Mouse (Mus musculus): ENCODE results near the gene Sgsm2. TPM values are rescaled to one million over a fixed set of nuclear protein-coding genes. Genes with fewer than 3 reads are reported as not detected.

Sgsm2 gene
- polyA plus RNA-seq, 1 experiment = 8.3 TPM

DNA sequence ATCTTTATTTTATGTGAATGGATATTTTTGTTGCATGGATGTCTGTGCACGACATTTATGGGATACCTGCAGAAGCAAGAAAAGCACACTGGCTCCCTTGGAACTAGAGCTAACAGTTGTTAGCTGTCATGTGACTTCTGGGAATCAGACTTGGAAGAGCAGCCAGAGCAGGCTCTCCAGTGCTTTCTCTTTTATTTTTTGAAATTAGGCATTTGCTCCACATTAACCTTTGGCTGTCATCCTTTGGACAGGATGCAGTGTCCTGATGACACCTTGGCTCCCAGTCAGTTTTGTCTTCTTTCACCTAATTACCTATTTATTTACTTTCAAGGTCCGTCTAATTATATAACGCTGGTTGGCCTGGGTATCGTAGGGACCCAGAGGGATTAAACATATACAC is 2.2 kb downstream of the Sgsm2 start:
- WGBS = 62% methylated on average over 4 of the region's 4 CpGs
- no peak for DNase-seq (ENCODE audit: low read depth, low spot score)

DNA sequence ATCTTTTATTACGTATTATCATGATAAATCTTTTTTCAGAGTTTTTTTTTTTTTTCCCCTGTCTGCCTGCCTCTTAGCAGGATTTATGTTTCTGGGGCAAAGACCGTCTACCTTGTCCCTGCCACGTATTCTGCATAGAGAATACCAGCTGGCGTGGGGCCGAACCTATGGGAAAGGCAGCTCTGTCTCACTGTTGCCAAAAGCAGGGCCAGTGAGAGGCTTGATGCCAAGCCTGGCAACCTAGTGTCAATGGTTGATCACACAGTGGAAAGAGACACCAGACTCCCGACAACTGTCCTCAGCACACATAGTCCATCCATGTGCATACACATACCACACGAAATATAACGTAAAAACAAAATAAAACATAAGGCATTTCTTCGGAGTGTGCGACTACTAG is 13.8 kb downstream of the Sgsm2 start:
- no peak for DNase-seq (ENCODE audit: low read depth, low spot score)

DNA sequence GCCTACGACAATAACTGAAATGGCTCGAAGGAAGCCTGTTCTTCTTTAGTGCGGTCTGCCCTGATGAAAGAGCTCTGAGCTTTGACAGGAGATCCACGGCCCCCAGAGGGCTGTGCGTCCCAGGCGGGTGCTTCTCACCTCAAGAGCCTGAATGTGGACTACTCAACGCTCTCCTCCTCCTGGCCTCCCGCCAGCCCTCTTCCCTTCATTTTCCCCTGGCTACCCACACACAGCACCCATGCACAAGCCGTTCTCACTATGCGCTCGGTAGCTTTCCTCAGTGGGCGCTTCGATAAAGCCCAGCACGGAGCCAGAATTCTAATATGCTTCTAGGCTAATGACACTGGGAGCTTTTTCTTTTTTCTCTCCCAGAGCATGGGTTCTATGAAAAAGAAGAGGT is 14.9 kb downstream of the Sgsm2 start:
- no peak for DNase-seq (ENCODE audit: low read depth, low spot score)
- WGBS = 77% methylated on average over 14 of the region's 14 CpGs

More for the DNA sequence above, 13.8 kb downstream of the Sgsm2 start:
- 72% methylated on average over 10 of the region's 10 CpGs for WGBS

DNA sequence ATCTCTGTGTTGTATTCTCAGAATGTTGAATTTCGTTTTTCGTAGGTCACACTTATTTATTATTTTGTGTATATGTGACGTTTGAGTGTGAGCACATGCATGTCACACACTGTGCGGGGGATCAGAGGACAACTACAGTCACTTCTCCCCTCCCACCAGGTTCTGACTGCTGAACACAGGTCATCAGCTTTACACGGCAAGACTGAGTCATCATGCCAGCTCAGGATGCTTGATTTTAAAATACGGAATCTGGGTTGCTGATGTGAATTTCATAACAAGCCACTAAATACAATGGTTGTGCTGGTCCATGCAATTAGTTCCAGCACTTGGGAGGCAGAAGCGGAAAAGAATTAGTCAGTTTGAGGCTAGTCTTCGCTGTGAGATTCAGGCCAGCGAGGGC is 15.9 kb downstream of the Sgsm2 start:
- 79% methylated on average over 9 of the region's 9 CpGs for WGBS
- no peak for DNase-seq (ENCODE audit: low read depth, low spot score)

DNA sequence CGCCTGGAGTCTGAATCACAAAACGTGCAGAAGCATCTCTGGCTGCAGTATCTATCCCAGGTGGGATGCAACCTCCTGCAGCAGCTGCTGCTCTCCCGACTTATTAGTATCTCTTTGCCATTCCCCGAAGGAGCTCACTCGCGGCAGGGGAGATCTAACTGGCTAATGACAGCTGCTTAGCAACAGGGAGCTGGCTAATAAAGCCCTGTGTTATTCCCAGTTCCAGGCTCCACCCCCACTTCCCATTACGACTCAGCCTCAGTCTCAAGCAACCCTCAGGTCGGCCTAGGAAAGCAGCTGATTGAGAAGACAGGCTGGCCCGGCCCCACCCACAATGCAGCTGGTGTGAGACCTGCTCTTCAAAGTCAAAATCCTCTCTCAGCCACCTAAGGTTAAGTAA is 20.1 kb downstream of the Sgsm2 start:
- DNase-seq (ENCODE audit: low read depth, low spot score) = no peak
- 15% methylated on average over 9 of the region's 9 CpGs for WGBS

DNA sequence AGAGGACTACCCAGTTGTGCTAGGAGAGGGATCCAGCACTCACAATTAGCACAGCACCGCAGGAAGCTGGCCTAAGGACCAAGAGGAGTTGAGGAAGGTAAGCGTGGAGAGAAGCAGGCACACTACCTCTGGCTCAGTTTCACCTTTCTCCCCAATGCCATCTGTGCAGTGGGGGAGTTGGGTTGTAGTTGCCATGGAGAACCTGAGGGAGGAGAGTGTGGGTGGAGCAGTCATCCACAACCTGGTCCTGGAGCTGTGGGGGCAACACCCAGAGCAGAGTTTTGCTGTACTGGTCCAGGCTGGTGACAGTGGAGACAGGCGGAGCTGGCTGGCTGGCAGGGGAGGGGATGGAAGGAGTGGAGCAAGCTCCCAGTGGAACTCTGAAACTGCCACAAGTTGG is 22.2 kb downstream of the Sgsm2 start:
- 93% methylated on average over 3 of the region's 3 CpGs for WGBS
- no peak for DNase-seq (ENCODE audit: low read depth, low spot score)

DNA sequence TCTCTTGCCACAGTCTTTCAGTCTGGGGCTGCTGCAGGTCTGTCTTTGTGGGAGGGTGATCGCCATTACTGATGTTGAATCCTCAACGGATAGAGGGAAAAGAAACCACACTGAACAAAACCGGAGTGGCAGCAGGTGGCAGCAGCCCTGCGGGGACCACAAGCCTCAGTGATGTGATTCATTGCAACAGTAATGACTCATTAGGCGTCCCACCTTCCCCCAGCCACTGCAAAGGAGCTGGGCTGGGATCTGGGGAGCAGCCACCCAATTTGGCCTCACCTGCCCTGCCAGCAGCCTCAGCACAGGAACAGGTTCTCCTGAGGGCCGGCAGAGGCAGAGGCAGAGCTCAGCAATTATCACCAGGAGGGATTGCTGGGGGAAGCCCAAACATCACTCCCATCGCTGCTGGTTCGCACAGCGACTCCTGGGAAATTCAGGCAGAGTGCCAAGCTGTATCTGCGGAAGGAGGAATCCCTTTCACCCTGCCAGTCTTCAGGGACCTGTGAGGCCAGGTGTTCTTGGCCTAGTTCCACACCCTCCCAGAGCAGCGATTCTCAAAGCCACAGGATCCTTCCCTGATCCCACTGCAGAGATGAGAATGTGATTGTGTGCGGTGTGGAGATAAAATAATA is 25.8 kb downstream of the Sgsm2 start:
- no peak for DNase-seq (ENCODE audit: low read depth, low spot score)
- WGBS = 16% methylated on average over 12 of the region's 12 CpGs

DNA sequence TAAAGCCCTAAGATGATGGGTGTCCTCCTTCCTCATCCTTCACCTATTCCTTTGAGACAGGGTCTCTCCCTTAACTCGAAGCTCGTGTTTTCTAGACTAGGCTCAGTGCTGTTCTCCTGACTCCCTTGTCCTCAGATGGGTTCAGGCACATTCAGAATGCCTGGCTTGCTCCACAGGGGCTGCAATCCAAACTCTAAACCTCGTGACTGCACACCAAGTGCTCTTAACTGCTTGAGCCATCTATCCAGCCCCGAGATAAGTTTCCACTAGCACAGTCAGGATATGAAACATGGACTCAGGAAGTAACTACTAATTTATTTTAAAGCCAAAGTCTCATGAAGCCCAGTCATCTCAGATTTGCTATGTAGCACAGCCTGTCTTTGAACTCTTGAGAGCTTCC is 26.3 kb downstream of the Sgsm2 start:
- DNase-seq (ENCODE audit: low read depth, low spot score) = no peak

DNA sequence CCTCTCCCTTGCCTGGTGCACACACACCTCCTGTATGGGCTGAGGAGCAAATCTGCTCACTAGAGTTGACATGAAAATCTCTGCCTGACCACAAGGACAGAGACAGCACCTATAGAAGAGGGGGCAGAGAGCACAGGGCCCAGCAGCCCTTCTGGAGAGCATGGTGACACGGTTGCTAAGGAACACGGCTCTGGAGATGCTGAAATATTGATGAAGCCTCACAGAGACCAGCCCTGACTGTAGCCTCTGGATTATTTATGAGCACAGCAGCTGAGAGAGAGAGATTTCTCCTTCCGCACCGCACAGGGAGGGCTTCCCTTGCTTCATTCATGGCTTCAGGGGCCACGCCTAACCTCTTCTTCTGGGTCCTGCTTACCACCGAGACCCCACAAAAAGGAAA is 27.3 kb downstream of the Sgsm2 start:
- WGBS = 90% methylated on average over 6 of the region's 6 CpGs
- no peak for DNase-seq (ENCODE audit: low read depth, low spot score)

More for the DNA sequence above, 26.3 kb downstream of the Sgsm2 start:
- WGBS = 65% methylated on average over 4 of the region's 4 CpGs

DNA sequence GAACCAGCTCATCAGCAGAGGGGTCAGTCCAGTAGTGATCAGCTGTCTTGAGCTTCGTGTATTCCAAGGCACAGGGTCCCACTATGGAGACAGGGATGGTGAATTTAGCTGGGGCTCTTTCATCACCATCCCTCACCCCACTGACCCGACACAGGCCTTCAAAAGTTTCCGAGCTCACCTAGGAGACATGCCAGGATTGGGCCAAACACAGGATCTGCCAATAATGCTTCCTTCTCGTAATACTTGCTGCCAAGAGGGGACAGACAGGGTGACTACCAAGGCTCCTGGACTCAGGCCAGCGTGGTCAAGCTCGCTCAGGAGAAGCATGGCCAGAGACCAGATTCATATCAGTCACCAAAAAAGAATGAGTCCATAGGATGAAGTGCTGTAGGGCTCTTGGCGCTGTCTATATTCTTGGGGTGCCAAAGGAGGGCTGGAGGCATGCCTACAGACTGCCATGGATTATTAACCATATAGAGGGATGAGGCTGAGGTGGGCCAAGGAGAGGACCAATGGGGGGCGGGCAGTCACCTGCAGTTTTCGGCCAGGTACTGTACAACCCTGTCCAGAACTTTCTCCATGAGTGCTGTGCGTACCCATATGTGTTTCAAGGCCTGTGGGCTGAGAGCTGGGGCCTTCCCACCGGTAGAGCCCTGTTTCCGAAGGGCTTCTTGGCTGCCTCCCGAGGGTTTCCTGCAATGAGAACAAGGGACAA is 28.7 kb downstream of the Sgsm2 start:
- no peak for DNase-seq (ENCODE audit: low read depth, low spot score)
- WGBS = 87% methylated on average over 13 of the region's 13 CpGs

DNA sequence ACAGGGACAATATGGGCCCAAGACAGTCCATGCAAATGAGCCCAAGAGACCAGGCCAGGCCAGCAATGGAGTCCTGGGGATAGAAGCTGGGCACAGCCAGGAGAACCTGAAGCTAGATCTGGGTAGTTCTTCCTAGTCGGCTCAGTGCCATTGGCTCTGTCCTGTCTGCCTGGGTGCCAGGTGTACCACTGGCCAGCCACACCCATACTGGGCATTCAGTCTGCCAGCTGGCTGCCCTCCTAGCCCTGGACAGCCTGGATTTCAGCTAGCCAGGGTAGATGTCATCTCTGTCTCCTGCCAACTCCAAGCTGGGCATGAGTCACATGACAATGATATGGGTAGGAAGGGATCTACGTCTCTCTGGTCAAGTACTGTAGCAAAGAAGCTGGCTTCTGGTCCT is 29.7 kb downstream of the Sgsm2 start:
- WGBS = 35% methylated on average over 2 of the region's 2 CpGs
- no peak for DNase-seq (ENCODE audit: low read depth, low spot score)

DNA sequence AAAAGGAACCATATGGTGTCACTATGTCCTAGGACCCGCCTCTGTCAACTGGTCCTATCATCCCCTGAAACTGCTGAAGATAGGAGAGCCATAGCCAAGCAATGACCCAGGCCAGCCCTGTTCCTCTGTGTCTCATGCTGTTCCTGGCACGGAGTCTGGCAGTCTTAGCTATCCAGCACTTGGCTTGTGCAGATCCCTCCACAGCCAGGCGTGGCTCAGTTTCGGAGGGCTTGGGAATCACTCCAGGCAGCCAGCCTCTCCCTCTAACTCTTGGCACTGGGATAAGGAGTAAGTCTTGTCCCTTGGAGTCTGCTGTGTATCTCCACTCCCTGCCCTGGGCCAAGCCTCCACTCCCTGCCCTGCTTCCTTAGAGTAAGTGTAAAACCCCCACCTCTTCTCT is 30.2 kb downstream of the Sgsm2 start:
- WGBS = 15% methylated on average over 4 of the region's 4 CpGs
- no peak for DNase-seq (ENCODE audit: low read depth, low spot score)

DNA sequence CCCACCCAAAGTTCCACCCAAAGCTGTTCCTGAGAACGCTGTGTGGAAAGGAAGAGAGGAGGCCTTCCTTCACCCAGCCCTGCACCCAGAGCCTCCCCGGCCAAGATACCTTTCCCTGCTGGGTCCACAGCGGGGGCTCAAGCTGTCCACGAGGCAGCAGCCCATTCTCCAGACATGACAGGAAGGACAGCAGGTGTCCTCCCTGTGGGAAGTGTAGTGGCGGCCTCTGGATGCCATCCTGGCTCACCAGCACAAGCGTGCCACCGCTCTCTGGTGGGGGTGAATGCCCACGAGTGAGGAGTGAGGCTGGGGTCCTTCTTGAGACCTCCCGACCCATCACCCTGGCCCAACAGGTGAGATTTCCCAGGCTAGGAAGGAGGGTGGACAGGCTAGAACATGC is 31.6 kb downstream of the Sgsm2 start:
- 88% methylated on average over 9 of the region's 9 CpGs for WGBS
- no peak for DNase-seq (ENCODE audit: low read depth, low spot score)

DNA sequence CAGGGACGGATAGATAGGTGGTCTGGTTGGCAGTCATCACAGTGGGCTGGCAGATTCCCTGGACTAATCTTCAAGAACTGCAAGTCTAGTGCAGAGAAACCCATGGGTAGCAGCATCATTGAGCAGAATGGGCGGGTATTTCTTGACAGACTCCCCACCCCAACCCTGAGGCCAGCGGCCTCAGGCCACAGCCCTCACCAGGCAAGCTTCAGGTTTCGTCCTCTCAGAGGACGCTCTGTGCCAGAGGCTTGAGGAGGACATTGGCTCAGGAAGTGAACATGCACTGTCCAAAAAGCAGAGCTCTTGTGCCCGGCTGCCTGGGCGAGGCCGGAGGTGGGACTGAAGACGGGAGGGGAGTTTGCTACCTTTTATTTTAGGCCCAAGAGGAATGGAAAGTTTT is 32.4 kb downstream of the Sgsm2 start:
- no peak for DNase-seq (ENCODE audit: low read depth, low spot score)
- WGBS = 90% methylated on average over 9 of the region's 9 CpGs

DNA sequence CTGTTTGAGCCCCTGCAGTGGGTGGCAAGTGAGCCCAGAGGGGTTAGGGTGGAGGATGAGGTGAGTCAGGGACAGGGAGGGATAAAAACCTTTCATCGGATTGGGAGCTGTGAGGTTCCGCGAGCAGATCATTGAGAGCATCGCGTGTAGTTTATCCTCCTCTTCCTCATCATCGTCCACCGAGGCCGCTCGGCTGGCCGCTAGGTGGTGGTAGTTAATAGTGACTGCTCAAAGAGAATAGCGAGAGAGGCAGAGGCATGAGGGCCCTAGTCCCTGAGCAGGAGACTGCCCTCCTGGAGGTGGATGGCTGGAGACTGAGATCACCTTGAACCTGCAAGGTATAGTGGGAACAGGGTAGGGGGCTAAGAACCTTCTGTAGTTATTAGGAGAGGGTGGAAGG is 33.4 kb downstream of the Sgsm2 start:
- no peak for DNase-seq (ENCODE audit: low read depth, low spot score)

DNA sequence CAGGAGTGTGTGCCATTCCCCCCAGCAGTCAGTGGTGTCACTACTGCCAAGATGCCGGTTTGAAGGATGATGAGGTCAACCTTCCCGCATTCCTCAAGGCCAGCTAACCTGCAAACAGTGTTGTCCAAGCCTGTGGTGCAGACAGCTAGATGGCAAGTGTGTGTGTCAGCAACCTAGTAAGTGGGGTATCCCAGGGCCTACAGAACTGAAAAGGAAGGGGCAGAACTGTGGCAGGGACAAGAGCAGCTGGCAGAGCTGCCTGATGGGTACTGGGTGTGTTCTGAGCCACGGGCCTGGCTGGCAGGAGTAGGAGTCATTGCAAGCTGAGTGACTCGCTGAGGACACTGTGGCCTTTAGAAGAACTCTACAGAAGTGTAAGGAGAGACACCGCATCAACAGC is 34.7 kb downstream of the Sgsm2 start:
- WGBS = 71% methylated on average over 5 of the region's 5 CpGs
- no peak for DNase-seq (ENCODE audit: low read depth, low spot score)

More for the DNA sequence above, 33.4 kb downstream of the Sgsm2 start:
- WGBS = 52% methylated on average over 11 of the region's 11 CpGs

DNA sequence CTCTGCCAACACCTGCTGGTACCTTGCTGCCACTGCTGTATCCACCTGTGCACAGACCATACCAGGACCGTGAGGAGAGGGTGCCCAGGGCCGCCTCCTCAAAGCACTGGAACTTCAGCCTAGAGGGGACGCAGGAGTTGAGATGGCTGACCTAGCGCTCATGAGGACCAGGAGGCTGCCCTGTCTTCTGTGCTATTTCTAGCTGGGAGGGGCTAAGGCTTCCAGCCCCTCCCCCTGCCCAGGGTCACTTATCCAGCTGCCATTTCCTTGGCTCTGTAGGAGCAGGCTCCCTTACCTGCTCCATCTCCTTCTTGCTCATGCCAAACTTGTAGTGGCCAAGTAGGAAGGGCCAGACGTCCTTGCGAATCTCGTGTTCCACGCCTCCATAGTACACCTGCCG is 39.1 kb downstream of the Sgsm2 start:
- no peak for DNase-seq (ENCODE audit: low read depth, low spot score)
- WGBS = 91% methylated on average over 9 of the region's 9 CpGs

DNA sequence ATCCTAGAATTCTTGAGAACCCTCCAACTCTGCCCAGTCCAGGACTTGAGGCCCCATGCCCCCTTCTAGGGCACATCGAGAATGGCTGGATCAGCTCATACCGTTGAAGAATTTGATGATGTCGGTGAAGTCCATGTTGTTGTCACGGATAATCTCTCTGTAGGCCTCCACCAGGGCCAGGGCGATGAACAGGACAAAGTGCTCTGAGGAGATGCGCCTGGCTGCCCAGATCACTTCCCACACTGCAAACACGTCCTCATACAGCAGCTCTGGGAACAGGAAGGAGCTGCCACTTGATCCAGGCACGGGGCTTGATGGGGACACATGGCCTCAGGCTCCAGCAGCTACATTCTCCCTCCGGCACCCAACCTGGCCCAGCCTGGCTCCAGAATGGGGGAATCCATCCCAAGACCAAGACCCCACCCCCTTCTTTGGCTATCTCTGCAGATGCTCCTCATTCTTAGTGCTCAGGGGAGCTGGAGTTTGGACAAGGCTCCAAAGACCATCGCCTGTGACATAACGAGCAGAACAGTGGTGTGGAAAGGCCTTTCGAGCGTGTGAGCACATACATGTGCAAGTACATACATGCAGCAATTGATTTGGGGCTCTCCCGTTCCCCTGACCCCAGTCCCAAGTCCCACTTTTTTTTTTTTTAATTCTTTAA is 45.7 kb downstream of the Sgsm2 start:
- DNase-seq (ENCODE audit: low read depth, low spot score) = no peak

DNA sequence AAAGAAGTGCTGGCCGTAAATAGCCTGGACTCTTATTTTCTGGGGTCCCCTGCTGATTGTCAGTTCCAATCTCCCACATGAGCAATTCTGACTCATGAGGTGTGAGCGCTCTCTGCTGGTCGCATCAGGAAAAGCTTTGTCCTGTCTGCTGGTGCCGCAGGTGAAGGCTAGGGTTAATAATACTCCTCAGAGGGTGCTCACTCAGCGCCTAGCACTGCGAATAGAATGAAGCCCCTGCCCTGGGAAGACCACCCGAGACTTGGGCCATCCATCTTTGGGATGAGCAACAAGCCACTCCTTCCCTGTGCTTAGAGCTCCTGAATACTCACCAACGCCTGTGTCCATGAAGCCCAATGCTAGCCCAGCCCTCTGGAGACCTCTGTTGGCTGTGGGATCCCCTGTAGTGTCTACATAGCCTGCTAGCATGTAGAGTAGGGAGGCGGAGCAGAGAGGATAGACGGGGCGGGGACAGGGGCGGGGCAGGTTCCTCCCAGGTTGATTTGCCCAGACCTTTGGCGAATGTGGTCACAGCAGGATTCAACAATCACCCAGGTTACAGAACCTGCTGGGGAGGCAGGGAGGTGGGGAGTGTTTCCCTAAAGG is 48.8 kb downstream of the Sgsm2 start:
- WGBS = 6% methylated on average over 13 of the region's 13 CpGs
- DNase-seq (ENCODE audit: low read depth, low spot score) = no peak

More for the DNA sequence above, 45.7 kb downstream of the Sgsm2 start:
- WGBS = 88% methylated on average over 14 of the region's 14 CpGs

DNA sequence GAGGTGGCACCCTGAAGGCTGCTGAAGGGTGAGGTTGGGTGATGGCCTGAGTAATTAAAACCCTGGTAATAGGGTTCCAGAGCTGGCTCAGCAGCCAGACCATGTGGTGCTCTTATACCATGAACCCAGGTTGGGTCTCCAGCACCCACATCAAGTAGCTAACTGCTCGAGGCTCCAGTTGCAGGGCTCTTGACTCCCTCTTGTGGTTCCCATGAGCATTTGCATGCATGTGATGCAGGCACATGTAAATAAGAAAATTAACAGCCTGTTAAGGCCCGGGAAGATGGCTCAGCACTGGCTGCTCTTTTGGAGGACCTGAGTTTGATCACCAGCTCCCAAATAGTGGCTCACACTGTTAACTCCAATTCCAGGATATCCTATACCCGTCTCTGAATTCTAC is 51.1 kb downstream of the Sgsm2 start:
- no peak for DNase-seq (ENCODE audit: low read depth, low spot score)
- whole genome bisulfite sequencing = 73% methylated on average over 3 of the region's 3 CpGs

DNA sequence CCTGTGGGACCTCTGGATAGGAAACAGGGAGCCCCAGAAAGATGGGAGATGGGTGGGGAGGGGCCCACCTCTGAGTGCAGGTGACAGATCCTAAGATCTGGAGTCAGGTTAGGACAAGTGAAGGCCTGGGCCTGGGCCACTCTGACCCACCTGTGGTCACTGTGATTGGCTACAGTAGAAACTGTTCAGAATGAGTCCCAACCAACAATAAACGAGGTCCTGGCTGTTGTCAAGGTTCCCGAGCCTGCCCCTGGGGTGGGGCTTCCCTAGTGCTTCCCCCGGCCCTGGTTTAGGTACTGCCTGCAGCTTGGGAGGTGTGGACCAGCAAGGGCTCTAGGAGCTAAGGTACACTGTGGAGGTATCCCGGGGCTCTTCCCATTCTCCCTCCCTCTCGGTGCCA is 53.1 kb downstream of the Sgsm2 start:
- 60% methylated on average over 5 of the region's 5 CpGs for WGBS
- no peak for DNase-seq (ENCODE audit: low read depth, low spot score)

All from large intestine, adult 2 months (tissue).